Comparison of ENCODE assay signal across 7 mouse cellular contexts in genomic region chr6:92480941-92481689, GRCm38 (mm10).
DNase-seq lines count a peak whose midpoint lies in the region; ATAC-seq and TF ChIP-seq lines count a peak whose summit lies in the region.

No protein-coding gene starts in this region.

- peaks cover 36% of the 10 kb centered on the region for H3K4me1 ChIP-seq in forebrain, embryonic 12.5 days
- H3K4me1 ChIP-seq in heart, embryonic 14.5 days (ENCODE audit: control insufficient read depth in 2 of 2, insufficient read depth in 2 of 2, low read length in 2 of 2) = peaks cover 7 to 14% of the 10 kb centered on the region in 2 experiments
- no peaks in the 10 kb centered on the region for H3K4me1 ChIP-seq in kidney, postnatal 0 days (replicated peaks; ENCODE audit: insufficient read depth, low read length)
- H3K4me1 ChIP-seq in limb, embryonic 15.5 days = peaks cover 9% of the 10 kb centered on the region; the same call in 1 of the 2 replicates

- H3K9me3 ChIP-seq in forebrain, embryonic 12.5 days = no peaks in the 10 kb centered on the region
- no peaks in the 10 kb centered on the region for H3K9me3 ChIP-seq in heart, embryonic 14.5 days (ENCODE audit: control insufficient read depth, low read length)
- H3K9me3 ChIP-seq in kidney, postnatal 0 days (replicated peaks; ENCODE audit: low read length) = no peaks in the 10 kb centered on the region
- H3K9me3 ChIP-seq in limb, embryonic 15.5 days = no peaks in the 10 kb centered on the region

- WGBS in forebrain, embryonic 12.5 days = under 1% methylated on average over 21 of the region's 21 CpGs
- under 1% methylated on average over 21 of the region's 21 CpGs for WGBS in heart, embryonic 14.5 days
- 2% methylated on average over 21 of the region's 21 CpGs for WGBS in kidney, postnatal 0 days
- WGBS in limb, embryonic 15.5 days = 2% methylated on average over 21 of the region's 21 CpGs

- peak overlapping the region; percentile 47 for H3K9ac ChIP-seq in forebrain, embryonic 12.5 days
- peak overlapping the region; percentile 73 for H3K9ac ChIP-seq in heart, embryonic 14.5 days (ENCODE audit: low read length)
- H3K9ac ChIP-seq in kidney, postnatal 0 days (ENCODE audit: low read depth, low read length) = peak overlapping the region; percentile 61
- H3K9ac ChIP-seq in limb, embryonic 15.5 days = peak overlapping the region; percentile 18; the same call in 1 of the 2 replicates

- H3K4me3 ChIP-seq in forebrain, embryonic 12.5 days (replicated peaks) = peak overlapping the region; percentile 44
- H3K4me3 ChIP-seq in heart, embryonic 14.5 days (ENCODE audit: control insufficient read depth in 1 of 2, insufficient read depth in 1 of 2, low read depth in 1 of 2, low read length in 2 of 2) = peak overlapping the region; percentile 59 to 60
- peak overlapping the region; percentile 45 for H3K4me3 ChIP-seq in kidney, postnatal 0 days (replicated peaks; ENCODE audit: low read depth, low read length)
- peak overlapping the region; percentile 43 for H3K4me3 ChIP-seq in limb, embryonic 15.5 days

- peak overlapping the region; percentile 65 for H3K4me2 ChIP-seq in forebrain, embryonic 12.5 days
- peak overlapping the region; percentile 79 for H3K4me2 ChIP-seq in heart, embryonic 14.5 days (ENCODE audit: low read length)
- peak overlapping the region; percentile 67 for H3K4me2 ChIP-seq in kidney, postnatal 0 days (ENCODE audit: low read length)
- peak overlapping the region; percentile 60 for H3K4me2 ChIP-seq in limb, embryonic 15.5 days

- TF ChIP-seq CTCF in kidney, postnatal 0 days (IDR thresholded peaks at IDR 0.05; ENCODE audit: low read depth) = 0 out of 2 replicates have a peak, but pooled peaks have one; percentile 4

- H3K27ac ChIP-seq in forebrain, embryonic 12.5 days = peak overlapping the region; percentile 61
- peak overlapping the region; percentile 75 to 82 for H3K27ac ChIP-seq in heart, embryonic 14.5 days (replicated peaks in 1 of 2; ENCODE audit: control insufficient read depth in 1 of 2, insufficient read depth in 1 of 2, low read depth in 2 of 2, low read length in 2 of 2)
- peak overlapping the region; percentile 77; the same call in 1 of the 2 replicates for H3K27ac ChIP-seq in kidney, postnatal 0 days
- peak overlapping the region; percentile 71 for H3K27ac ChIP-seq in limb, embryonic 15.5 days

- 0 out of 2 replicates have a peak, but pooled peaks cover 6% of the 10 kb centered on the region for H3K27me3 ChIP-seq in forebrain, embryonic 12.5 days
- no peaks in the 10 kb centered on the region for H3K27me3 ChIP-seq in heart, embryonic 14.5 days (ENCODE audit: control insufficient read depth, insufficient read depth, low read length)
- no peaks in the 10 kb centered on the region for H3K27me3 ChIP-seq in kidney, postnatal 0 days (ENCODE audit: insufficient read depth, low read length)
- no peaks in the 10 kb centered on the region for H3K27me3 ChIP-seq in limb, embryonic 15.5 days

- no peaks in the 10 kb centered on the region for H3K36me3 ChIP-seq in forebrain, embryonic 12.5 days (replicated peaks)
- H3K36me3 ChIP-seq in heart, embryonic 14.5 days (ENCODE audit: control insufficient read depth, insufficient read depth, low read length) = no peaks in the 10 kb centered on the region
- no peaks in the 10 kb centered on the region for H3K36me3 ChIP-seq in kidney, postnatal 0 days (ENCODE audit: insufficient read depth, low read length)
- H3K36me3 ChIP-seq in limb, embryonic 15.5 days = no peaks in the 10 kb centered on the region

- peak; percentile 41 for DNase-seq in cerebellum, adult 11 months
- peak; percentile 86 for DNase-seq in kidney, postnatal 0 days (ENCODE audit: low spot score)
- peak; percentile 68 for DNase-seq in neural tube, embryonic 10.5 days (ENCODE audit: extremely low spot score, low spot score)
- DNase-seq in testis, postnatal 14 days (ENCODE audit: low spot score) = peak; percentile 43

- ATAC-seq in forebrain, embryonic 12.5 days (ENCODE audit: low FRiP score) = peak; percentile 88
- peak; percentile 54; the same call in 1 of the 2 replicates for ATAC-seq in heart, embryonic 14.5 days (ENCODE audit: insufficient number of reproducible peaks, insufficient read depth, low FRiP score, low read depth)
- peak; percentile 57 for ATAC-seq in kidney, postnatal 0 days (replicated peaks; ENCODE audit: low FRiP score, low read depth)
- ATAC-seq in limb, embryonic 15.5 days (ENCODE audit: insufficient number of reproducible peaks, low FRiP score, low TSS enrichment, low read depth) = no peak

Comparison
In these comparisons a context has a peak if more than half of its experiments do, and no peak if none do; other contexts are left out.
1. H3K9ac ChIP-seq: peak in every context shown above with its lines; median percentile 73 in heart, embryonic 14.5 days; 61 in kidney, postnatal 0 days; 47 in forebrain, embryonic 12.5 days; 18 in limb, embryonic 15.5 days.